Mouse (Mus musculus) midbrain, embryonic 12.5 days (tissue): ENCODE measurements around the gene Rhof. TPM values are rescaled to one million over a fixed set of nuclear protein-coding genes. Genes with fewer than 3 reads are reported as not detected.

Experiments
- polyA plus RNA-seq: library from polyadenylated mRNA; unstranded; fragments of >200 nt; fragmentation: Nextera tagmentation; extraction: Ambion mirVana; gene quantifications from 2 replicates; pipeline ENCODE4 v1.2.1, GENCODE M21; 2016

The Rhof gene
- polyA plus RNA-seq, 1 experiment from 2014 or later = 2.4 TPM

Other genes starting within 250 kb of the Rhof start
- 108 and 115 TPM in 2 replicates for gene Kdm2b, start 142.9 kb downstream of the Rhof start, polyA plus RNA-seq
- 11.7 and 13.7 TPM in 2 replicates for gene Orai1, start 117.6 kb downstream of the Rhof start, polyA plus RNA-seq
- gene Morn3, start 85.7 kb downstream of the Rhof start, polyA plus RNA-seq = not detected in 2 replicates
- gene Tmem120b, start 64.3 kb downstream of the Rhof start, polyA plus RNA-seq = 10.8 and 12.7 TPM in 2 replicates
- gene Setd1b, start 9.5 kb upstream of the Rhof start, polyA plus RNA-seq = 13.1 and 13.2 TPM in 2 replicates
- 64.5 and 75.4 TPM in 2 replicates for gene Psmd9, start 36.7 kb upstream of the Rhof start, polyA plus RNA-seq
- gene Hpd, start 50.0 kb upstream of the Rhof start, polyA plus RNA-seq = not detected in 2 replicates
- 0.86 and 1.1 TPM in 2 replicates for gene Wdr66, start 119.4 kb upstream of the Rhof start, polyA plus RNA-seq
- 56.7 and 59.8 TPM in 2 replicates for gene Bcl7a, start 211.1 kb upstream of the Rhof start, polyA plus RNA-seq